Mouse (Mus musculus) c-Kit-positive CD71-positive TER-119-positive erythroid progenitor cells, embryonic 14.5 days (primary cell): Measurements from ENCODE around the gene Dyrk3.

Experiments
- DNase-seq: peaks from one replicate; pipeline ENCODE4 v3.0.0-alpha.2; 2013; ENCODE audit warnings: low spot score

Gene Dyrk3

DNA sequence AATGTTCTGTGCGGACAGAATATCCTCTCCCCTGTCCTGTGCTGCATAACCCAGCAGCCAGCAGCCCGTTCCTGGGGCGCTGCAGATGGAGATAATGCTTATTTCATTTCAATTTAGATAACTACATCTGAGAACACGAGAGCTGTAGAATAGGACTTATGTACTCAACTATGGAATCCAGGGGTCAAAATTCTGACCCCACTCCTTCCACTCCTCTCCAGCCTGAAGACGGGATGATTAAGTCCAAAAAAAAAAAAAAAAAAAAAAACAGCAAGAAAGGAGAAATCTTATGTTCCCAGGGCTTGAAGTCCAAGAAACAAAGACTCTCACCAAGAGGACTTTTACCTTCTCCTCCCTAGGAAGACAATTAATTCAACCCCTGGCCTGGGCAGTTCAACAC, 55.0 kb downstream of the Dyrk3 start:
- no peak for DNase-seq

DNA sequence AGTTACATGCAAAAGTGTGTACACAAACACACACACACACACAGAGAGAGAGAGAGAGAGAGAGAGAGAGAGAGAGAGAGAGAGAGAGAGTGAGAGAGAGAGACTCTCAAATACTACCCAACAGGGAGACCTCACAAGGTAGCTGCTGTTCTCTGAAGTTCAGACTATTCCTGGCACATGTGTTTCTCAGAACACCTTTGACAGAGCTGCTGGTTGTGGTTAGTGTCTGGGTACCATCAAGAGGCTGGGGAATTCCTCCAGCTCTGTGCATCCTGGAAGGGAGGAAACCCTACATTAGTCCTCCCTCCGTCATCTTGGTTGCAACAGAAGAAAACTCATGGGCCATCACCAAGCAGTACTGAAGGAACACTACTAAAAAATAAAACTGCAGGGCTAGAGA, 57.5 kb downstream of the Dyrk3 start:
- DNase-seq, result no peak

DNA sequence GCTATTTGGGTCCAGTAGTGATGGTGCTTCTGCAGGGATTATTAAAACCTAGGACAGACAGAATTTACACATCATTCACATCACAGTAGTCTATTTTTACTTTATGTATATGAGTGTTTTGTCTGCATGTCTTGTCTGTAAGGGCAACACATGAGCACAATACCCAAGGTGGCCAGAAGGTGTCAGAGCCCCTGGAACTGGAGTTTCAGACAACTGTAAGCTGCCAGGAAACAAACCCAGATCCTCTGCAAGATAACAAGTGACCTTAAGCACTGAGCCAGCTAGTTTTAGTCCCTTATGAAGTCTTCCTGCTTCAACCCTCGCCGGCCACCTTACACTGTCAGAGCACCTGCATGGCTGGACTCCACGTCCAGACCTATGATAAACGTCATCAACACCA, 58.4 kb downstream of the Dyrk3 start:
- no peak for DNase-seq

DNA sequence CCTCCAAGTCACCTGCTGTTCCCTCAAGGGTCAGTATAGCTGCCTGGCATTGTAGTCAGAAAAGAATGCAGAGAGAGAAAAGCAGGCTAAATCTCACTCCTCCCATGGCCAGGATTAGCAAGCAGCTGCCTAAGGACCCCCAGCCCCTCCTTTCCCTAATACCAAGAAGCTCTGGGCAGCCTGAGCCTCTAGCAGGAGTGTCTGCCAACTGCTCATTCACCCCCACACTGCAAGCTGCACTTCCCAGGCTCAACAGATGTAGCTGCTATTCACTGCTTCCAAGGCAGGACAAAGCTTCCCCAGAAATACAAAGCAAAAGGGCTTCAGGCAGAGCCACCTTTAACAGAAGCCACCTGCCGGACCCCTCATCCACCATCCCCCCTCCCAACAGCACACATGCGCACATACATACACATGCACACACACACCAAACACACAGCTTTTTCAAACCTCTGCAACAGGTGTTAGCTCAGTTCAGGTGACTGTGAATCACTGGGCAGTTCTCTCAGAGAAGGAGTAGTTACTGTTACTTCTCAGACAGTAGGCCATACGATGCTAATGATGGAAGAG, 59.3 kb downstream of the Dyrk3 start:
- DNase-seq, result no peak
